Mouse (Mus musculus): ENCODE data around the gene Ctnnbl1. TPM values are rescaled to one million over a fixed set of nuclear protein-coding genes. Genes with fewer than 3 reads are reported as not detected.

Gene Ctnnbl1
- total RNA-seq, 2 experiments from 2014 or later = 26.7 to 29.0 TPM

DNA sequence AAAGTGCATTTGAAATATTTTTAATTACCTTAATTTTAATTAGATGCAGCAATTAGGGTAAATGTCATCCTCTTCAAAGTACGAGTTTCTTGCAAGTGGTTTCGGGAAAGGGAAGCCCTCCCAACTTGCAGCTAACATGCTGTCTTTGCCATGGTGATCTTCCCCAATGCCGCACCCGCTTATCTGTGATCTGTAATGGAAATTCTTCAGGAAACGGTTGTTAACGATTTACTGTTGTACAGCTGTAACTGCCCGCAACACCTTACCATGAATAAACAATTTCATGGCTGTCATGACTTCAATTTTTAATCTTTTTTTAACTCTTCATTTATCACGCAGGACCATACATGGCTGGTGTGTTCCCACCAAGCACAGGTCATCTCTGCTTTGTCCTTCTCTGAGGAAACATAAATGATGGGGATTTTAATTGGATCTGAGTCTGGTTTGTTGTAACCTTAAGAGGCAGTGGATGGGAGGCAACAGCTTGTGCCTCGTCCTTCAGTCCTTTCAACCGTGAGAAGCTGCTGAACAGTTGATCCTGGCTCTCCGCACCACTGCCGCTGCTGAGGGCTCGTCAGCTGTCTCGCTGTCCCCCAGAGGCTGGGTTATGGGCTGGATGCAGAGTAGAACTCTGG, 54.4 kb downstream of the Ctnnbl1 start:
- no peak for DNase-seq (ENCODE audit: low spot score in 2 of 2)

DNA sequence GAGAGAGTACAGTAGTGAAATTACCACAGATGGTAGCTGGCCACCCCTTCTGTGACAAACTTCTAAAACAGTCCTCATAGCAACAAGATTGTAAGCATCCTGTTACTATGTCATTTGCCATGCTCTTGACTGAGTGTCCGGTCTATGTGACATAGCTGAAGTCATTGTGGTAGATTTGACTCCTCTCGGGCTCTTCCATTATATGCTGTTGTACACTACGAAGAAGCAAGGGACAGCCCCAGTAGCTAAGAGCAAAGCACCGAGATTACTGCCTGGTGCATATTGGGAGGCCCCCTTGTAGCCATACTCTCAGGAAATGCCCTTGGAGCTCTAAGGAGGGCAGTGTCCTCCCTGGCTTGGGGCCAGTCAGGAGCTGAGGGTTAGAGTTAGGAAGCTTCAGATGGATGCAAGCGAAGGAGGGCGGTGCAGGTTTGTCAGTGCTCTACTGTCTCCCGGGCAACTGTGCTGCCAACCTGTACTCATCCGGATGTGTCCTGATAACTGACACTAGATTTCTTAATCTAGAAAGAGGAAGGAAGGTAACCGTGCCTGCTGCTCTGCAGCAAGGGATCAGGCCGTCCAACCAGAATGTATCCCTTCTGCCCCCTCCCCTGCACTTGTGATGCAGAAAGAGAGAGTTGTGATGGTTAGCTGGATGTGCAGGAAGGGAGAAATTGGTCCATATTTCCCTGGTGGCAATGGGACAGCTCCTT, 55.8 kb downstream of the Ctnnbl1 start:
- DNase-seq (ENCODE audit: low spot score in 2 of 2) = no peak

- no peak for DNase-seq (ENCODE audit: low spot score in 2 of 2)
Measured at GRCm38 (mm10) chr2:157793851-157794332, 56.7 kb downstream of the Ctnnbl1 start.

- no peak for DNase-seq (ENCODE audit: low spot score in 2 of 2)
Measured at GRCm38 (mm10) chr2:157795627-157796423, 58.6 kb downstream of the Ctnnbl1 start.

DNA sequence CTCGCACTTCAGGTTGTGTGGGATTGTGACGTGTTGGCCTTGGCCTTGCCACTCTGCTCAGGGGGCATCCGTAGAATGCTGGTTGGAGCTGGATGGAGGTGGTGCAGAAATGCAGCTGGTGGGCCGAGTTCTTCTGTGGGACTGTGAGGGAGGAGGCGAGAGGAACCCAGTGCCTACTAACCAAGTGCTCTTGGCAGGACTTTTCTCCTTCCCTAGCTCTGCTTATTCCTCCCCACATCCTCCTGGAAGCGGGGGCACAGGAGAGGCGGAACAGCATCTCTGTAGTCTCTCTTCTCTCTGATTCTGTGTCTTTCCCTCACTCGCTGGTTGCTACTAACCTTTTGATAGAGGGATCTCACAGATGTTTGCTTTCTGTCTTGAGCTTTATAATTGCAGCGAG, 62.3 kb downstream of the Ctnnbl1 start:
- DNase-seq (ENCODE audit: low spot score in 2 of 2) = no peak

- DNase-seq (ENCODE audit: low spot score in 2 of 2) = no peak
Measured at GRCm38 (mm10) chr2:157800288-157800687, 63.1 kb downstream of the Ctnnbl1 start.

- DNase-seq (ENCODE audit: low spot score in 2 of 2) = no peak
Measured at GRCm38 (mm10) chr2:157800746-157801501, 63.7 kb downstream of the Ctnnbl1 start.

- no peak for DNase-seq (ENCODE audit: low spot score in 2 of 2)
Measured at GRCm38 (mm10) chr2:157801505-157802357, 64.5 kb downstream of the Ctnnbl1 start.

DNA sequence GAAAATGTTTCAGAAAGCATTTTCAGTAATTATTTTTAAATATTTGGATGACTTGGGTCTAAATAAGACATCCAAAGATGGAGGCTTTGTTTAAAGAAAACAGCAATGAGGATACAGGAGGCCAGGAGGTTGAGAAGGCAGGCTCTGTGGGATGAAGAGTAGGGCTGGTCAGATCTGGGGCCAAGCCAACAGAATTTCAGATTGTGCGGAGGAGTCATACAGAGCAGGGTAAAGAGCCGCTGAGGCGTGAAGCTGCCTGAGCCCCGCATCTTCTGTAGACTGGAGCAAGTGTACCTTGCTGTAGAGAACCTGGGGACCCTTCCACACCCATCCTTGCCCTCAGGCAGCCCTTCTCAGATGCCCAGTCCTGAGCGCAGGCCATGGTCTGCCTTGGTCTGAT, 65.5 kb downstream of the Ctnnbl1 start:
- no peak for DNase-seq (ENCODE audit: low spot score in 2 of 2)

GRCm38 (mm10) chr2:157804388-157804787, 67.2 kb downstream of the Ctnnbl1 start:
- no peak for DNase-seq (ENCODE audit: low spot score in 2 of 2)

DNA sequence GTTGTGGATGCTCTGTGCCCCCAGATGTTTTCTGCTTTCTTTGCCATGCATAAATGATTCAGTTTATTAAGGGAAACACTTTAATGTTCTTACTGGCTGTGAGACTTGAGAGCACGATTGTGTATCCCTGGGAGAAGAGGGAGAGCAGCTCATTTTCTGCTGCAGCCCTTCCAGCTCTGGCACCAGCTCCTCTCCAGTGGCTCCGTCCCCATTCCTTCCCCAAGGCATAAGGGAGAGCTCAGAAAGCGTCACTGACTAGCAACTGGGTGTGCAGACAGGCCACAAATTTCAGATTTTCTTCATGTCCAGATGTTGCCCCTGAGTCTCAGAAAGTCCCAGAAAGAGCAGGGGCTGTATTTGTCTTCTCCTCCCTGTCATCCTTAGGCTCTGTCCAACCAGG, 67.9 kb downstream of the Ctnnbl1 start:
- DNase-seq (ENCODE audit: low spot score in 2 of 2) = no peak

GRCm38 (mm10) chr2:157807076-157807475, 69.9 kb downstream of the Ctnnbl1 start:
- no peak for DNase-seq (ENCODE audit: low spot score in 2 of 2)

DNA sequence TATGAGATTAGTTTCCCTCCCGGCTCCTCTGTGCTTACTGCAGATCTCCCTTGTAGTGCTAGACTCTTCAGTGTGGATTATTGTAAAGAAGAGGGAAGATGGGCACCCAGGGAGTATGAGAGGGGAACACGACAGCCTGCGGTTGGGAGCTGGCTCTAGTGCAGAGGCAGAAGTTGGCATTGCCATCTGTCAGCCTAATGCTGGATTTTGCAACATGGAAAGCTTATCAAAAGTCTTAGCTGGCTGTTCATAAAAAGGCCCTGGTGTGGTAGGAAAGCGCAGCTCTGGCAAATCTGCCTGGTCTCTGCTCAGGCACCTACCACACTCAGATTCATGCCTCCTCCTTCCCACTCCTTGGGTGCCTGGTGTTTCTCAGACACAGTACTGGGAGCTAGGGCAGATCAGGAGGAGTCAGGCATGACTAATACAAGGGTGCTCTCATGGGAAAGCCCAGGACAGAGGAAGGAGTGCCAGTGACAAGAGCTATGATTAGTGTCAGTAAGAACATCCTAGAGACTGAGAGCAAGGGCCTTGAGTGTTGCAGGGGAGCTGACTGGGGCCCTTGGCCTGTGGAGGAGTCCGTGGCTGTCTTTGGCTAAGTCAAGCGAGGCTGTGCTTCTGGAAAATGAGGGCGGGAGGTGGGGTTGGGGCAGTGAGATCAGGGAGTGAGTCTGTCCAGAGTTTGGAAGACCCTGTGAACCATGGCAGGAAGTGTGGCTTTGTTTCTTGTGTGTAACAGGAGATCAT, 70.6 kb downstream of the Ctnnbl1 start:
- no peak for DNase-seq (ENCODE audit: low spot score in 2 of 2)

GRCm38 (mm10) chr2:157808368-157808923, 71.2 kb downstream of the Ctnnbl1 start:
- no peak for DNase-seq (ENCODE audit: low spot score in 2 of 2)

DNA sequence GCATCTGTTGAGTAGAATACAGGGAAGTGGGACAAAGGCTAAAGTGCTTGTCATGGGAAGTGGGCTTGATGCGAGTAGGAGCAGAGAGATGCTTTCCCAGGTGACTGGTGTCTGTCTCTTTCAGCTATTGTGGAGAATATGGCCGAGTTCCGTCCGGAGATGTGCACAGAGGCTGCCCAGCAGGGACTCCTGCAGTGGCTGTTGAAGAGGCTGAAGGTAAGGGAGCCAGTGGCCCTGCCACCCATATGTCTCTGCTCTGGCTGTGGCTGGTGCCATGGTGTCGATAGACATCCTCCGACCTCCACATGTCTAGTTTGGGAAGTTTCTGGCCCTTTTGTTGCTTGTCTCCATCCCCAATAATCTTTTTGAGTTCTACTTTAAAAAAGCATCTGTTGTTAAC, 72.1 kb downstream of the Ctnnbl1 start:
- DNase-seq (ENCODE audit: low spot score in 2 of 2) = no peak

GRCm38 (mm10) chr2:157810749-157811148, 73.5 kb downstream of the Ctnnbl1 start:
- no peak for DNase-seq (ENCODE audit: low spot score in 2 of 2)

DNA sequence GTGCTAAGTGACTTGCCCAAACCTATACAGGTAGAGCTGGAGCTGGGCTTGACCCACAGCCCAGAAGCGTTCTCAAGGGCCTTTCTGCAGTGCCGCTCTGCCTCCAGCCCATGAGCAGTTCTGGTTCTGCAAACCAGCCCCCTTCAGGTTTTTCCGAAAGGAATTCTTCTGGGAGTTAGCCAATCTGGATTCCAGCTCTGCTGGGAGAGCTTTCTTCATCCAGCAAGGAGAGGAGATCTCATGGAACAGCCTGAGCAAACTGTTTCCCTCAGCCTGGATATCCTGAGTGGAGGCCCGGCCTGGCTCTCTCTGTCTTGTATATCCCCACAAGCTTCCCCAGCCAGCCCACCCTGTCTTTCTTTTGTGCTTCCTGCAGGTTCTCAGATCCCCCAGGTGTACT, 75.9 kb downstream of the Ctnnbl1 start:
- no peak for DNase-seq (ENCODE audit: low spot score in 2 of 2)

DNA sequence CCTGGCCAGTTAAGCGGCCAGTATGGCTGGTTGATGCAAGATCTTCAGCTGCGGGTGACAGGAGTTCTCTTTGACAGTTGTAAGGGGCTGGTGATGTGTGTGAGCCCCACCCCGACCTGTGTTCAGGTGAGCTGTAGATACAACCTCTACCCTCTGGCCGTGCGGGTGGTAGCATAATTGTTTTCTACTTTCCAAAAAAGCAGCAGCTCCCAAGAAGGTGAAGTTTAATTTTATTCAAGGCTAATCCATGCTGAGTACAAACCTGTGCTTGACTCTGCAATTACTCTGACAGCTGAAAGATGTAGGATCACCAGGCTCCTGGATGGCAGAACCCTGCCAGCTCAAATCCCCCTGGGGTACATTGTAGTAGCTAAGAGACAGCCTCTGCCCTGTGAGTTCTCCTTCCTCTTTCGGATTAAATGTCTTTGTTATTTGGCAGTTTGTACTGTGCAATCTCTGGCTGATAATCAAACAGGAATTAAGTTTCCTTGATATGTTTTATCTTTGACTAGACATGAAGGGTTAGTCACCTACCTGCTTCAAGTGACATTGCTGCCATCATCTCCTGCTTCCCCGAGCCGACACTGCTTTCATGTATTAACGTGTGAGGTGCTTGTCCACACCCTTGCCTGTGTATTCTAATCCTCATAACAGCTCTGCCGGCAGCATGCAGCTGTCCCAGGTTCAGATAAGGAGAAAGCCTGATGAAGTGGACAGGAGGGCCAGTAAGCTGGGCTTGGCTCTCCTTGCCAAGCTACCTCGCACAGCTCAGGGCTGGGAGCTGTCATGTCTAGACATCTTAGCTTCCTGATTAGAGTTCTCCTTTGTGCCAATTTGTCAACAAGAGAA, 77.1 kb downstream of the Ctnnbl1 start:
- DNase-seq (ENCODE audit: low spot score in 2 of 2) = no peak

GRCm38 (mm10) chr2:157814965-157815283, 77.7 kb downstream of the Ctnnbl1 start:
- DNase-seq (ENCODE audit: low spot score in 2 of 2) = no peak

Measured in adrenal gland, postnatal 4 days (tissue).